Mouse (Mus musculus) granulocyte monocyte progenitor cell, adult 5-6 weeks (primary cell): ENCODE data around the gene Hivep3. TPM values are rescaled to one million over a fixed set of nuclear protein-coding genes. Genes with fewer than 3 reads are reported as not detected.

Source experiments
- ATAC-seq: replicated peaks from 2 replicates; pipeline ENCODE4 v1.8.0; 2016; ENCODE audit warnings: mild to moderate bottlenecking, moderate TSS enrichment, inconsistent platforms; ENCODE audit not compliant: poor library complexity, severe bottlenecking
- total RNA-seq, 2 experiments: library from RNA; stranded (forward) in 1 of 2; stranded (reverse) in 1 of 2; fragments of 200-712, 200-1000 nt in 1 of 2; fragments of >200 nt in 1 of 2; fragmentation: Nextera tagmentation in 1 of 2; gene quantifications; 2 replicates each; pipeline ENCODE4 v1.2.3; 2014 to 2017

Gene Hivep3
- total RNA-seq, 2 experiments from 2014 or later = 4.4 to 11.9 TPM

GRCm38 (mm10) chr4:120163242-120163641, 429.7 kb downstream of the Hivep3 start:
- ATAC-seq = no peak

- ATAC-seq = no peak
These were observed 430.7 kb downstream of the Hivep3 start for GRCm38 (mm10) chr4:120164316-120164715.

- no peak for ATAC-seq
These were observed 434.2 kb downstream of the Hivep3 start for GRCm38 (mm10) chr4:120167778-120168177.

- no peak for ATAC-seq
These were observed 434.8 kb downstream of the Hivep3 start for GRCm38 (mm10) chr4:120168346-120168745.

- ATAC-seq = no peak
These were observed 436.9 kb downstream of the Hivep3 start for GRCm38 (mm10) chr4:120170387-120170936.

- ATAC-seq = no peak
These were observed 438.6 kb downstream of the Hivep3 start for GRCm38 (mm10) chr4:120172050-120172684.

- ATAC-seq = no peak
These were observed 445.5 kb downstream of the Hivep3 start for GRCm38 (mm10) chr4:120179123-120179522.

GRCm38 (mm10) chr4:120180535-120180934, 447.0 kb downstream of the Hivep3 start:
- no peak for ATAC-seq

- ATAC-seq = no peak
These were observed 450.9 kb downstream of the Hivep3 start for GRCm38 (mm10) chr4:120184374-120184991.

GRCm38 (mm10) chr4:120186441-120186840, 452.9 kb downstream of the Hivep3 start:
- no peak for ATAC-seq

- no peak for ATAC-seq
These were observed 453.4 kb downstream of the Hivep3 start for GRCm38 (mm10) chr4:120186934-120187333.

Other genes with a start within 250 kb of the Hivep3 start
- gene Rimkla, start 241.2 kb upstream of the Hivep3 start, total RNA-seq (2014; fragmentation: Nextera tagmentation) = not detected in 2 replicates
- 0.10 TPM in 1 of 2 replicates, not detected in the other for gene Rimkla, start 241.2 kb upstream of the Hivep3 start, total RNA-seq (2017)
- gene Foxj3, start 196.8 kb upstream of the Hivep3 start, total RNA-seq (2014; fragmentation: Nextera tagmentation) = 23.0 and 25.6 TPM in 2 replicates
- gene Foxj3, start 196.8 kb upstream of the Hivep3 start, total RNA-seq (2017) = 16.0 and 21.6 TPM in 2 replicates
- gene Frg2f1, start 194.3 kb upstream of the Hivep3 start, total RNA-seq (2014; fragmentation: Nextera tagmentation) = 1.0 and 3.8 TPM in 2 replicates
- gene Frg2f1, start 194.3 kb upstream of the Hivep3 start, total RNA-seq (2017) = 0.13 and 1.3 TPM in 2 replicates
- not detected in 2 replicates for gene Guca2a, start 96.1 kb upstream of the Hivep3 start, total RNA-seq (2014; fragmentation: Nextera tagmentation)
- not detected in 2 replicates for gene Guca2a, start 96.1 kb upstream of the Hivep3 start, total RNA-seq (2017)
- gene Guca2b, start 74.8 kb upstream of the Hivep3 start, total RNA-seq (2014; fragmentation: Nextera tagmentation) = not detected in 2 replicates
- gene Guca2b, start 74.8 kb upstream of the Hivep3 start, total RNA-seq (2017) = not detected in 2 replicates